In genomic region chr3:132950529-132950880, GRCm38 (mm10) we compare ENCODE assay signal across 9 mouse cellular contexts. TPM values are rescaled to one million over a fixed set of nuclear protein-coding genes. Genes with fewer than 3 reads are reported as not detected.
A peak's percentile ranks its signal among the peaks of the same experiment; 100 is the strongest.
DNase-seq lines count a peak whose midpoint lies in the region; ATAC-seq and TF ChIP-seq lines count a peak whose summit lies in the region.
"Had no signal": no experiment of that assay in that cellular context is flagged by ENCODE, and none has a peak within 500 bp of the region (broad histone marks: within the 10 kb centered on the region; RNA-seq: fewer than 3 reads in every experiment).

No protein-coding gene starts in this region.

- DNase-seq in heart, adult 18-20 months: no peak
- DNase-seq in forebrain, embryonic 14.5 days (ENCODE audit: low spot score): no peak
- no peak for DNase-seq in liver, embryonic 13.5 days
- DNase-seq in adipocyte (ENCODE audit: low spot score): no peak
- DNase-seq in cerebellum, adult 11 months: no peak
- no peak for DNase-seq in right cerebral cortex, postnatal 4 days

- peak overlapping the region; percentile 82 for H3K4me3 ChIP-seq in heart, embryonic 12.5 days
- peak overlapping the region; percentile 52 for H3K4me3 ChIP-seq in C2C12 (ENCODE audit: insufficient read depth, poor library complexity, severe bottlenecking)
- H3K4me3 ChIP-seq in forebrain, embryonic 14.5 days (ENCODE audit: low read depth, low read length): peak overlapping the region; percentile 62
- peak overlapping the region; percentile 62 for H3K4me3 ChIP-seq in liver, embryonic 13.5 days (replicated peaks)

- no peaks in the 10 kb centered on the region for H3K27me3 ChIP-seq in heart, embryonic 12.5 days (replicated peaks)
- H3K27me3 ChIP-seq in C2C12 (ENCODE audit: control insufficient read depth, insufficient read depth, insufficient read length): no peaks in the 10 kb centered on the region
- H3K27me3 ChIP-seq in forebrain, embryonic 14.5 days (replicated peaks; ENCODE audit: control insufficient read depth, insufficient read depth, low read length): peaks cover 7% of the 10 kb centered on the region; the same call in 1 of the 2 replicates
- peaks cover 53% of the 10 kb centered on the region for H3K27me3 ChIP-seq in liver, embryonic 13.5 days

- H3K36me3 ChIP-seq in heart, embryonic 12.5 days: 0 out of 2 replicates have a peak, but pooled peaks cover 3% of the 10 kb centered on the region
- peaks cover 13% of the 10 kb centered on the region for H3K36me3 ChIP-seq in C2C12 (ENCODE audit: control insufficient read depth, insufficient read depth)
- H3K36me3 ChIP-seq in forebrain, embryonic 14.5 days (ENCODE audit: control insufficient read depth, insufficient read depth, low read length): no peaks in the 10 kb centered on the region
- no peaks in the 10 kb centered on the region for H3K36me3 ChIP-seq in liver, embryonic 13.5 days

- peak overlapping the region; percentile 98 for H3K4me2 ChIP-seq in heart, embryonic 12.5 days
- peak overlapping the region; percentile 100 for H3K4me2 ChIP-seq in forebrain, embryonic 14.5 days (ENCODE audit: low read length)
- peak overlapping the region; percentile 78 for H3K4me2 ChIP-seq in liver, embryonic 13.5 days

- peak overlapping the region; percentile 48 for H3ac ChIP-seq in C2C12 (ENCODE audit: control insufficient read depth, insufficient read length, low read depth)

- peaks cover 27% of the 10 kb centered on the region for H3K79me2 ChIP-seq in C2C12 (ENCODE audit: control insufficient read depth, insufficient read depth)

- ATAC-seq in heart, embryonic 12.5 days (ENCODE audit: insufficient number of reproducible peaks, low FRiP score): no peak; the same call in 1 of the 2 replicates
- no peak for ATAC-seq in forebrain, embryonic 14.5 days
- ATAC-seq in liver, embryonic 13.5 days (ENCODE audit: low read depth): no peak; the same call in 1 of the 2 replicates
- ATAC-seq: inflammation-experienced regulatory T-cells, adult 6 months had no signal

- H3K9ac ChIP-seq in heart, embryonic 12.5 days: peak overlapping the region; percentile 76
- peak overlapping the region; percentile 68 for H3K9ac ChIP-seq in forebrain, embryonic 14.5 days (ENCODE audit: low read length)
- H3K9ac ChIP-seq in liver, embryonic 13.5 days: peak overlapping the region; percentile 39; the same call in 1 of the 2 replicates

- no peaks in the 10 kb centered on the region for H3K9me3 ChIP-seq in heart, embryonic 12.5 days (replicated peaks)
- no peaks in the 10 kb centered on the region for H3K9me3 ChIP-seq in forebrain, embryonic 14.5 days (replicated peaks; ENCODE audit: control insufficient read depth, low read length)
- no peaks in the 10 kb centered on the region for H3K9me3 ChIP-seq in liver, embryonic 13.5 days (replicated peaks)

- no peak for TF ChIP-seq CTCF in C2C12 (IDR thresholded peaks at IDR 0.05; ENCODE audit: control insufficient read depth, insufficient read depth, insufficient read length)

- WGBS in heart, embryonic 12.5 days: 9% methylated on average over 7 of the region's 7 CpGs
- 9% methylated on average over 7 of the region's 7 CpGs for WGBS in forebrain, embryonic 14.5 days
- WGBS in liver, embryonic 13.5 days (ENCODE audit: insufficient replicate concordance): 15% methylated on average over 7 of the region's 7 CpGs

- peaks cover 2% of the 10 kb centered on the region for H3K79me3 ChIP-seq in C2C12 (ENCODE audit: low read depth)

- H3K4me1 ChIP-seq in heart, embryonic 12.5 days (replicated peaks): peaks cover 14% of the 10 kb centered on the region; the same call in 1 of the 2 replicates
- H3K4me1 ChIP-seq in forebrain, embryonic 14.5 days (ENCODE audit: control insufficient read depth, insufficient read depth, low read length): 0 out of 2 replicates have a peak, but pooled peaks cover 4% of the 10 kb centered on the region
- H3K4me1 ChIP-seq in liver, embryonic 13.5 days (replicated peaks): peaks cover 4% of the 10 kb centered on the region; the same call in 1 of the 2 replicates

- no peak overlapping the region for H3K27ac ChIP-seq in heart, embryonic 12.5 days (ENCODE audit: poor library complexity, severe bottlenecking)
- no peak overlapping the region for H3K27ac ChIP-seq in forebrain, embryonic 14.5 days (ENCODE audit: low read depth, low read length)
- H3K27ac ChIP-seq in liver, embryonic 13.5 days: no peak overlapping the region

TF ChIP-seq in C2C12, 6 proteins besides CTCF, POLR2A, EP300 and RAD21:
- no peak for TF ChIP-seq MYOG (IDR thresholded peaks at IDR 0.05; ENCODE audit: control insufficient read depth, extremely low read depth, insufficient read length)
- TF ChIP-seq CEBPB (IDR thresholded peaks at IDR 0.05; ENCODE audit: low read depth): no peak
- TF ChIP-seq FOSL1 (IDR thresholded peaks at IDR 0.05; ENCODE audit: insufficient read depth, low read length, poor library complexity, severe bottlenecking): no peak
- TF ChIP-seq MYOD1 (IDR thresholded peaks at IDR 0.05; ENCODE audit: control insufficient read depth, insufficient read length, low read depth): no peak
- TF ChIP-seq MAX (IDR thresholded peaks at IDR 0.05): no peak
- no peak for TF ChIP-seq USF1 (IDR thresholded peaks at IDR 0.05; ENCODE audit: low read depth)

RNA-seq across cellular contexts. Expression of gene Npnt, which starts 0.4 kb away (rescaled TPM):
- polyA plus RNA-seq in heart, embryonic 12.5 days (2016; fragmentation: Nextera tagmentation; extraction: Ambion mirVana): 23.7 and 25.1 TPM in 2 replicates
- 1 to 10 TPM; 1.7 to 2.4 TPM for total RNA-seq in heart, adult 18-20 months (2021)
- polyA plus RNA-seq in C2C12 (2012; fragmentation: generic; extraction: Trizol): 110 TPM
- 6.4 and 7.6 TPM in 2 replicates for polyA plus RNA-seq in forebrain, embryonic 14.5 days (2014; fragmentation: Nextera tagmentation; extraction: Ambion mirVana)
- 2.0 and 2.7 TPM in 2 replicates for polyA plus RNA-seq in liver, embryonic 13.5 days (2015; fragmentation: Nextera tagmentation; extraction: Ambion mirVana)
